Mouse (Mus musculus) forebrain, embryonic 11.5 days (tissue): ENCODE measurements around the gene Col15a1. TPM values are rescaled to one million over a fixed set of nuclear protein-coding genes. Genes with fewer than 3 reads are reported as not detected.

Source experiments
- ATAC-seq: fragments of 200-750 bp; cut with Nextera tagmentation; replicated peaks from 2 replicates; pipeline ENCODE4 v1.8.0; 2017; ENCODE audit warnings: moderate TSS enrichment; ENCODE audit not compliant: low FRiP score
- DNase-seq: peaks from one replicate; pipeline ENCODE4 v3.0.0-alpha.2; 2017; ENCODE audit warnings: low spot score
- H3K27ac ChIP-seq: fragments of 300-500 bp; sonication (generic); 2 replicates; pipeline ENCODE4 v1.5.1; 2014; ENCODE audit warnings: low read depth, low read length
- H3K27me3 ChIP-seq: fragments of 300-500 bp; sonication (generic); 2 replicates; pipeline ENCODE4 v1.6.1; 2014; ENCODE audit warnings: mild to moderate bottlenecking, low read length, mixed read lengths; ENCODE audit not compliant: control insufficient read depth, insufficient read depth
- H3K36me3 ChIP-seq: fragments of 300-500 bp; sonication (generic); 2 replicates; pipeline ENCODE4 v1.6.1; 2014; ENCODE audit warnings: mild to moderate bottlenecking, low read length, moderate library complexity, mixed read lengths; ENCODE audit not compliant: control insufficient read depth, insufficient read depth
- H3K4me1 ChIP-seq: fragments of 300-500 bp; sonication (generic); replicated peaks from 2 replicates; pipeline ENCODE4 v1.6.1; 2014; ENCODE audit warnings: low read length, mixed read lengths; ENCODE audit not compliant: control insufficient read depth, insufficient read depth
- H3K4me2 ChIP-seq: fragments of 300-500 bp; sonication (generic); 2 replicates; pipeline ENCODE4 v1.6.1; 2014; ENCODE audit warnings: low read depth, mild to moderate bottlenecking, low read length, moderate library complexity, mixed read lengths; ENCODE audit not compliant: severe bottlenecking
- H3K4me3 ChIP-seq: fragments of 300-500 bp; sonication (generic); 2 replicates; pipeline ENCODE4 v1.5.1; 2014; ENCODE audit warnings: low read depth, low read length
- H3K9ac ChIP-seq: fragments of 300-500 bp; sonication (generic); 2 replicates; pipeline ENCODE4 v1.6.1; 2014; ENCODE audit warnings: low read length
- H3K9me3 ChIP-seq: fragments of 300-500 bp; sonication (generic); 2 replicates; pipeline ENCODE4 v1.6.1; 2016; ENCODE audit warnings: low read length, mixed read lengths; ENCODE audit not compliant: control insufficient read depth
- WGBS: fragments of 180-500 bp; shearing (Covaris S2); extraction: QIAGEN DNeasy Blood & Tissue Kit; methylation state at CpG from one replicate; pipeline ENCODE4 v1.1.7; 2014; 5-methylcytosine and 5-hydroxymethylcytosine counted together
- polyA plus RNA-seq: library from polyadenylated mRNA; unstranded; fragments of >200 nt; fragmentation: Nextera tagmentation; extraction: Ambion mirVana; gene quantifications from 2 replicates; pipeline ENCODE4 v1.2.1, GENCODE M21; 2014

Gene Col15a1
- polyA plus RNA-seq, 1 experiment from 2014 or later = 7.0 TPM

DNA sequence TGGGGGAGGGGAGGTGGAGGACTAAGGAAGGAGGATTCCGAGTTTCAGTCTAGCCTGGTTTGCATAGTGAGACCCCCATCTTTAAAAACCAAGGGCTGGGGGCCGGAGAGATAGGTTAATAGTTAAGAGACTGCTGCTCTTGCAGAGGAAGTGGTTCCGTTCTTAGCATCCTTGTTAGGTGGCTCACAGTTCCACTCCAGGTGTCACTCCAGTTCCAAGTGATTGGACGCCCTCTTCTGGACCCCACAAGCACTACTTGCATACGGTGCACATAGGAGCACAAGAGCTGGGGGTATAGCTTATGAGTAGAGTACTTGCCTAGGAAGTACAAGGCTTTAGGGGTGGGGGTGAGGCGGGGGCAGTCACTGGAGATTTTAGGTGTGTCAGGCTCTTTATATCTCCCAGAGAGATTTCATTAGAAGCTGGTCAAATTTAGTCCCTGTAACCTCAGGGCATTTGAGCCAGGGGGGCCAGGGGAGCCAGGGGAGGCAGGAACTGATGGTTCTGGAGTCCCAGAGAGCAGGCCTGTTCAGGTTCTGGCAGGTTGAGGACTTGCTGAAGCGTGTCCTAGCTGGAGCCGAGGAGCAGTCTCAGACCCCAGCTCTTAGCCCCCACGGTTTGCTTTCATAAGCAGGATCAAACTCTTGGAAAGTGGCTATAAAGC is 143.6 kb downstream of the Col15a1 start:
- WGBS = 14% methylated on average over 9 of the region's 9 CpGs
- H3K4me3 ChIP-seq = peak overlapping the region; percentile 92; the same call in 1 of the 2 replicates
- no peaks in the 10 kb centered on the region for H3K9me3 ChIP-seq
- peaks cover 5% of the 10 kb centered on the region; the same call in 1 of the 2 replicates for H3K4me1 ChIP-seq
- H3K4me2 ChIP-seq = peak overlapping the region; percentile 69
- H3K27me3 ChIP-seq = no peaks in the 10 kb centered on the region
- ATAC-seq (no peak), DNase-seq (peak; percentile 72)
- H3K27ac ChIP-seq = no peak overlapping the region
- peak overlapping the region; percentile 95 for H3K9ac ChIP-seq
- no peaks in the 10 kb centered on the region for H3K36me3 ChIP-seq

DNA sequence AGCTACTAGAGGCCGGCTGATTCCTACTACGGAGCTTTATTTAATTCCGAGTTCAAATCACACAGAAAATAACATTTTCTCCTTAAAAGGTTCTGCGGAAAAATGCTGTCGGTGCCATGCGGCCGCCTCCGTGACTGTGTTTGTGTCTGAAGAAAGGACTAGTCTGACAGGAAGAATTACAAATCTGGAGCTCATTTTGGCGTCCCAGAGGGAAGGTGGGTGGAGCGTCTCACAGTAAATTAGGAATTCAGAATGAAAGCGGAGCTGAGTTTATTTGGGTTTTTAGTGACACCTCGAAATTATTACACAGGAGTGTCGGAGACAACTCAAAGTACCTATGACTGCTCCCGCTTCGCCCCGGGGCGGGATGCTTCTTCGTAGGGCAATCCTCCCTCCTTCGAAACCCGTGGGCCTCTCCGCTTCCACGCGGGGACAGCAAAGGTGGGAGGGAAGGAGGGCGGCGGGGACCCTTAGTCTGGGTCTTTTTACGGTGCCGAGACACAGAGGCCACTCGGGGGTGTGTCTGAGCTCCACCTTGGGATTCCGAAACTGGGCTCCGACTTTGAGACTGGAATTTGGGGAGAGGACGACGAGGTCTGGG is 144.2 kb downstream of the Col15a1 start:
- Histone ChIP-seq H3K4me1 (peaks cover 5% of the 10 kb centered on the region; the same call in 1 of the 2 replicates), H3K9me3 (no peaks in the 10 kb centered on the region), H3K4me2 (peak overlapping the region; percentile 69), H3K27ac (no peak overlapping the region), H3K36me3 (no peaks in the 10 kb centered on the region), H3K4me3 (peak overlapping the region; percentile 92), H3K27me3 (no peaks in the 10 kb centered on the region), H3K9ac (peak overlapping the region; percentile 95)
- whole genome bisulfite sequencing = under 1% methylated on average over 32 of the region's 32 CpGs
- peak; percentile 16; the same call in 1 of the 2 replicates for ATAC-seq
- peak; percentile 63 for DNase-seq

DNA sequence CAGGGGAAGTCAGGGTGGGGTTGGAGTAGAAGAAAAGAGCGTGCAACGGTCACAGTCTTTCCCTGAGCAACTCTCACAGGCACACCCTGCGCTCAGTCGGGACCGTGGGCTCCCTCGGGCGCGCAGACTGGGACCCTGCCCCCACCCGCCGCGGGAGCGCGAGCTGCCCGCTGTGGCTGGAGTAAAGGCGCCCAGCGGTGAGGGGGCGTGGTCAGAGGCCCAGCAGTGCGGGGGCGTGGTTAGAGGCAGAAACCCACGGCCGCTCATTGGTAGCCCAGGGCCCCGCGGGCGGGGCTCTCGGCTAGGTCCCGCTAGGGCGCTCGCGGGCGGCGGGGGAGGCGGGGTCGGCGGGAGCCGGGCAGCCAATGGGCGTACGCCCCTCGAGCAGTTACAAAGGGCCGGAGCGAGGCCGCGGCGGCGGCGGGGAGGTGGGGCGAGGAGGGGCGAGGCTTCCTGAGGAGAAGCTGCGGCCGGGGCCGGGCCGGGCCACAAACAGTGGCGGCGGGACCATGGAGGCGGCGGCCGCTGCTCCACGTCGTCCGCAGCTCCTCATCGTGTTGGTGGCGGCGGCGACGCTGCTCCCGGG is 144.9 kb downstream of the Col15a1 start, which contains the start of gene Tgfbr1:
TSS of gene Tgfbr1 (plus strand) at position 420 of the 586 bp plus-strand sequence.
- peak within 1 kb of the TSS; percentile 92 for H3K4me3 ChIP-seq
- H3K27me3 ChIP-seq = no peaks in the 10 kb centered on the region
- H3K9ac ChIP-seq = peak within 1 kb of the TSS; percentile 95
- no peaks in the 10 kb centered on the region for H3K36me3 ChIP-seq
- H3K4me1 ChIP-seq = peaks cover 5% of the 10 kb centered on the region; the same call in 1 of the 2 replicates
- ATAC-seq = peak; percentile 98
- under 1% methylated on average over 64 of the region's 65 CpGs for WGBS
- peak within 1 kb of the TSS; percentile 90 for H3K27ac ChIP-seq
- peak within 1 kb of the TSS; percentile 70 for H3K4me2 ChIP-seq
- H3K9me3 ChIP-seq = no peaks in the 10 kb centered on the region
- peak; percentile 100 for DNase-seq

DNA sequence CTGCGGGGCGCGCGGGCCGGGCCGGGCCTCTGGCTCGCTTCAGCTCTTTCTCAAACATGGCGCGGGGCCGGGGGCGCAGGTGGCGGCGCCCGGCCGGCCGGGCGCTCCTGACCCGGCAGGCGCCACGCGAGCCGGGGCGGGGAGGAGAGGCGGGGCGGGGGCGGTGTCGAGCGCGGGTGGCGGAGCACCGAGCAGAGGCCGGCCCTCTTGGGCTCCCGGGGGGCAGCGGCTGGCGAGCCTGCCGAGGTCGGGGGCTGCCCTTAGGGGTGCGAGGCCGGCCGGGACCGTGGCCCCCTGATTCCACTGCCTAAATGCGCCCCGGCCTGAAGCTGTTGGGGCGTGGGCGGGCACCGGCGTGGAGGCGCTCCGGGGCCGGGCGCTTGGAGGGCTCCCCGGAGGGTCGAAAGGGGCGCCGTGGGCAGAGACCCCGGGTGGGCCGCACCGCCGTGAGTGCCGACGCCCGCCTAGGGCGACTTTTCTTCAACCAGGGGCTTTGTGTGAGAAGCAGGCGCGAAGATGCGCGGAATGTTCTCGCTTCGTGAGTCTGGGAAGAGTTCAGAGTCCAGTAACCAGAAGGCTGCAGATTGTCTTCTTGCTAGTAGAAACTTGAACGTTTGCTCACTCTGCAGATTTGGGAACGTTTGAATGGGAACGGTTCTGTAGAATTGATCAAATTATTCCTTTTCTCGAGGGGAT is 145.6 kb downstream of the Col15a1 start:
- Histone ChIP-seq H3K36me3 (no peaks in the 10 kb centered on the region), H3K4me2 (peak overlapping the region; percentile 70), H3K9ac (peak overlapping the region; percentile 95), H3K9me3 (no peaks in the 10 kb centered on the region), H3K4me1 (peaks cover 5% of the 10 kb centered on the region; the same call in 1 of the 2 replicates), H3K4me3 (peak overlapping the region; percentile 92), H3K27me3 (no peaks in the 10 kb centered on the region), H3K27ac (peak overlapping the region; percentile 90)
- ATAC-seq = peak; percentile 74
- DNase-seq = no peak
- under 1% methylated on average over 51 of the region's 73 CpGs for WGBS

DNA sequence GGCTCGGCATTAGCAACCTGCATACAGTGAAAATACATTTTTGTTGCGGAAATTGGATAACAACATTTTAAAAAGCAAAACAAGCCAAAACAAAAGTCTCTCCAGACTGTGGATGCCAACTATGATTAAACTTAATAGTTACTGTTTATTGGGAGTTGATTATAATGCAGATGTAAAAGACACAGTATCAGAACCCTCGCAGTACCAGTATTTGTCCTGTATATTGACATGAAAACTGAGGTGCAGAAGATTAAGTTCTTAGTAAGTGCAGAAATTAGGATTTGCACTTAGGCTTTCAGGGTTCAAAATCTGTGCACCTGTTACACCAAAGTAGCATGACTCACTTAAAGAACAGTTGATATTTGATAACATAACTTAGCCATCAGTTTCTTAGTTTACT is 146.3 kb downstream of the Col15a1 start:
- no peak overlapping the region for H3K27ac ChIP-seq
- 39% methylated on average over 3 of the region's 3 CpGs for WGBS
- H3K27me3 ChIP-seq = no peaks in the 10 kb centered on the region
- H3K36me3 ChIP-seq = no peaks in the 10 kb centered on the region
- H3K4me2 ChIP-seq = peak overlapping the region; percentile 70
- H3K9me3 ChIP-seq = no peaks in the 10 kb centered on the region
- DNase-seq = no peak
- H3K4me1 ChIP-seq = peaks cover 7% of the 10 kb centered on the region; the same call in 1 of the 2 replicates
- peak overlapping the region; percentile 95 for H3K9ac ChIP-seq
- peak overlapping the region; percentile 92 for H3K4me3 ChIP-seq
- ATAC-seq = no peak

DNA sequence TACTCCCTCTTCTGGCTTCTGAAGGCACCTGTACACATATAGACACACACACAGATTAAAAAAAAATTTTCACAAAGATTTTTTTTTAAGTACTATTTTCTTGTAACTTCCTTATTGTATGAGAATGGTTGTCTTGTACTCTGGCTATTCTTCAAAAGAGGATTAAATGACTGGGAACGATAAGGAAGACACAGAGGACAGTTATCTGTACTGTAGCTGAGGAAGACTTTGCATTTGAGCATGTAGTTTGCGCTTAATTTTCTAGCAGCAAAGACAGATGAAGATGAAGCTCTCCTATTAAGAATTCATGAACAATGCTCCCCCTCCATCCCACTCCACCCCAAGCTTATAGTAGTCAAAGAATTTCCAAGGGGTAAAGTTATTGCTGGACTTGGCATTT is 154.7 kb downstream of the Col15a1 start:
- Histone ChIP-seq H3K4me1 (peaks cover 2% of the 10 kb centered on the region; the same call in 1 of the 2 replicates), H3K4me2 (no peak overlapping the region), H3K9ac (no peak overlapping the region), H3K27me3 (no peaks in the 10 kb centered on the region), H3K27ac (no peak overlapping the region), H3K4me3 (no peak overlapping the region), H3K36me3 (no peaks in the 10 kb centered on the region), H3K9me3 (no peaks in the 10 kb centered on the region)
- 97% methylated on average over 2 of the region's 2 CpGs for WGBS
- ATAC-seq (no peak), DNase-seq (no peak)

Other genes with a start within 250 kb of the Col15a1 start
- gene Gabbr2, start 216.3 kb upstream of the Col15a1 start, polyA plus RNA-seq = 0.27 and 0.52 TPM in 2 replicates
- gene Anks6, start 150.7 kb upstream of the Col15a1 start, polyA plus RNA-seq = 4.3 and 4.4 TPM in 2 replicates
- 12.1 and 12.4 TPM in 2 replicates for gene Galnt12, start 116.3 kb upstream of the Col15a1 start, polyA plus RNA-seq
- 95.4 and 103 TPM in 2 replicates for gene Tgfbr1, start 145.1 kb downstream of the Col15a1 start, polyA plus RNA-seq